Mouse (Mus musculus) thymus, adult 2 months (tissue): ENCODE measurements around the gene Eif4e2. TPM values are rescaled to one million over a fixed set of nuclear protein-coding genes. Genes with fewer than 3 reads are reported as not detected.

Experiments
- DNase-seq: peaks from one replicate; pipeline ENCODE4 v3.0.0; 2021
- H3K27ac ChIP-seq: fragments of 200-500 bp; 2 replicates; pipeline ENCODE4 v1.5.1; 2012; ENCODE audit warnings: low read length, control low read depth; ENCODE audit not compliant: control insufficient read depth, insufficient read depth
- H3K27me3 ChIP-seq: fragments of 200-500 bp; 2 replicates; pipeline ENCODE4 v1.6.1; 2012; ENCODE audit warnings: mild to moderate bottlenecking, low read length, moderate library complexity, mixed read lengths; ENCODE audit not compliant: control insufficient read depth, insufficient read depth
- H3K36me3 ChIP-seq: fragments of 200-500 bp; 2 replicates; pipeline ENCODE4 v1.6.1; 2012; ENCODE audit warnings: mild to moderate bottlenecking, low read length, moderate library complexity; ENCODE audit not compliant: control insufficient read depth, insufficient read depth
- H3K4me1 ChIP-seq: fragments of 200-500 bp; replicated peaks from 2 replicates; pipeline ENCODE4 v1.6.1; 2012; ENCODE audit warnings: low read length; ENCODE audit not compliant: control insufficient read depth, insufficient read depth
- H3K4me3 ChIP-seq: fragments of 200-500 bp; 2 replicates; pipeline ENCODE4 v1.5.1; 2012; ENCODE audit warnings: mild to moderate bottlenecking, low read length, control low read depth, moderate library complexity; ENCODE audit not compliant: control insufficient read depth, insufficient read depth
- CTCF ChIP-seq: fragments of 200-500 bp; IDR thresholded peaks from 2 replicates; pipeline ENCODE4 v1.5.1; 2012; ENCODE audit warnings: mild to moderate bottlenecking, control low read depth, low read length, moderate library complexity, borderline replicate concordance; ENCODE audit not compliant: control insufficient read depth, poor library complexity, insufficient read depth; ENCODE audit errors: extremely low read depth
- POLR2A ChIP-seq: fragments of 200-500 bp; IDR thresholded peaks from 2 replicates; pipeline ENCODE4 v1.6.1; 2012; ENCODE audit warnings: mild to moderate bottlenecking, low read length, control low read depth, moderate library complexity; ENCODE audit not compliant: control insufficient read depth, poor library complexity, insufficient read depth; ENCODE audit errors: extremely low read depth
- WGBS: fragments of 180-500 bp; shearing (Covaris S2); methylation state at CpG from one replicate; pipeline ENCODE4 v1.1.7; 2018; 5-methylcytosine and 5-hydroxymethylcytosine counted together
- polyA plus RNA-seq: library from polyadenylated mRNA; depleted of rRNA; stranded (reverse); fragments of >200 nt; gene quantifications from 2 replicates; pipeline ENCODE4 v1.2.3, GENCODE M21; 2012

Gene Eif4e2
- polyA plus RNA-seq, 1 experiment, result 41.9 TPM

GRCm38 (mm10) chr1:87266296-87267090, 52.8 kb downstream of the Eif4e2 start:
- H3K36me3 ChIP-seq, result no peaks in the 10 kb centered on the region
- H3K4me1 ChIP-seq, result peaks cover 8% of the 10 kb centered on the region; the same call in 1 of the 2 replicates
- DNase-seq, result no peak
- 39% methylated on average over 8 of the region's 8 CpGs for WGBS
- H3K4me3 ChIP-seq, result no peak overlapping the region
- H3K27me3 ChIP-seq, result peaks cover 22% of the 10 kb centered on the region; the same call in 1 of the 2 replicates
- no peak overlapping the region for H3K27ac ChIP-seq
- no peak for TF ChIP-seq POLR2A
- no peak for TF ChIP-seq CTCF

- Histone ChIP-seq H3K36me3 (no peaks in the 10 kb centered on the region), H3K27me3 (peaks cover 7% of the 10 kb centered on the region; the same call in 1 of the 2 replicates), H3K27ac (no peak overlapping the region), H3K4me1 (0 out of 2 replicates have a peak, but pooled peaks cover 2% of the 10 kb centered on the region), H3K4me3 (no peak overlapping the region)
- no peak for DNase-seq
- TF ChIP-seq CTCF (no peak), POLR2A (no peak)
- 83% methylated on average over 3 of the region's 3 CpGs for WGBS
These were observed 56.5 kb downstream of the Eif4e2 start for GRCm38 (mm10) chr1:87270204-87270603.

DNA sequence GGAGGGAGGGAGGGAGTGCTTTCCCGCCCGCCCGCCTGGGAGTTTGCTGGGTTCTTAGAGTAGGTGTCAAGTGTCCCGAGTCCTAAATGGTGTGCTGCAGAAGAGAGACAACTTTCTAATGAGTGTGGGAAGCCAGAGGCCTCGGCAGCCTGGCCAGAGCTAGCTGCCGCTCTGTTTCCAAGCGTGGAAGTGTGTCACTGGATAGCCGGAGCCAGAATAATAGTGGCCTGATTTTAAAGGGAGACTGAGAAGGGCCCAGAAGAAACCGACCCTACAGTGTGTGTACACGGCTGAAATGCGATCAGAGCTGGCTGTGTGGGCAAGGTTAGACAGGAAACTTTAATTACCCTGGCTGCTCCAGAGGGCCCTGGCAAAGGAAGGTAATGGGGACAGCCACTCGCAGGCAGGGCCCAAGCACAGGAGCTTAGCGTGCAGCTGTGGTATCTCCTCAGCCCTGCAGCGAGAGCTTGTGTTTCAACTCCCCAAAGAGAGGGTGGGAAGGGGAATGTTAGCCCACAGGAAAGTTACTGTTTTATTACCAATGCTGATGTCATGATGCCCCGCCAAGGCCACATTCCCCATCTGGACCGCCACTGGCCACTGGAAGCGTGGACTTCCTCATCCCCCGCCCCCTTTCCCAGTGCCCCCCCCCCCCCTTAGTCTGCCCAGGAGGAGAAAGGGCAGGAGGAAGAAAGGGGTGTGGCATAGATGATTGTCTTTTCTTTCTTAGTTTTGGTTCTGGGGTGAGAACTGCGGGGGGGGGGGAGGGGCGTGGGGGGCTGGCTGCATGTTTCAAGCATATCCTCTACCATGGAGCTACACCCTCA, 57.1 kb downstream of the Eif4e2 start:
- WGBS, result 60% methylated on average over 20 of the region's 20 CpGs
- peaks cover 2% of the 10 kb centered on the region; the same call in 1 of the 2 replicates for H3K27me3 ChIP-seq
- TF ChIP-seq POLR2A, result no peak
- no peak for TF ChIP-seq CTCF
- no peaks in the 10 kb centered on the region for H3K4me1 ChIP-seq
- H3K4me3 ChIP-seq, result no peak overlapping the region
- no peaks in the 10 kb centered on the region for H3K36me3 ChIP-seq
- H3K27ac ChIP-seq, result no peak overlapping the region
- no peak for DNase-seq

GRCm38 (mm10) chr1:87271596-87271995, 57.9 kb downstream of the Eif4e2 start:
- H3K27ac ChIP-seq, result no peak overlapping the region
- TF ChIP-seq POLR2A, result no peak
- no peak for TF ChIP-seq CTCF
- H3K4me3 ChIP-seq, result no peak overlapping the region
- DNase-seq, result no peak
- no peaks in the 10 kb centered on the region for H3K4me1 ChIP-seq
- H3K36me3 ChIP-seq, result no peaks in the 10 kb centered on the region
- H3K27me3 ChIP-seq, result 0 out of 2 replicates have a peak, but pooled peaks cover 1% of the 10 kb centered on the region
- WGBS, result 94% methylated on average over 1 of the region's 1 CpGs

- Histone ChIP-seq H3K4me1 (no peaks in the 10 kb centered on the region), H3K27me3 (no peaks in the 10 kb centered on the region), H3K27ac (no peak overlapping the region), H3K36me3 (no peaks in the 10 kb centered on the region), H3K4me3 (no peak overlapping the region)
- no peak for DNase-seq
- TF ChIP-seq POLR2A, result no peak
- 93% methylated on average over 3 of the region's 3 CpGs for WGBS
These were observed 58.7 kb downstream of the Eif4e2 start for GRCm38 (mm10) chr1:87272462-87272861.

DNA sequence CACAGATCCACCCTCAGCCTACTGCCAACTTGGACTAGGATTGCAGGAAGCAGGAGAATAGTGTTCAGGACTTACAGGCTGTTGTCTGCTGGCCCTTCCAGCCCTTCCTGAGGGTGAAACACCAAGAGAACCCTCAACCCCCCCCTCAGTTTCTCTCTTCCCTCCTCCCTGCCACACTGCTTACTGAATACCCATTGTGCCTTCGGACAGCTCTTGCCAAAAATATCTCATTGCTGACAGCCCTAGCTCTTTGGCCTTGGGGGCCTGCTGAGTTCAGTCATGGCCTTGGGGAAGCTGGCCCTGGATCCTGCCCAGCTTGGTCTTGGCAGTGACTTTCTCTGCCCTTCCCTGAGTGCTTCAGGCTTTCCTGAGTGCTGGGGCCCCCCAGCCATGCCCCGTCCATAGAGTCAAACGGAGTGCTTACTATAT, 59.8 kb downstream of the Eif4e2 start:
- no peak overlapping the region for H3K4me3 ChIP-seq
- H3K36me3 ChIP-seq, result no peaks in the 10 kb centered on the region
- no peaks in the 10 kb centered on the region for H3K4me1 ChIP-seq
- DNase-seq, result no peak
- H3K27ac ChIP-seq, result no peak overlapping the region
- 95% methylated on average over 3 of the region's 3 CpGs for WGBS
- no peaks in the 10 kb centered on the region for H3K27me3 ChIP-seq
- TF ChIP-seq POLR2A (no peak), CTCF (no peak)
